Mouse (Mus musculus) midbrain, embryonic 16.5 days (tissue): ENCODE data around the gene Ube2d2b. TPM values are rescaled to one million over a fixed set of nuclear protein-coding genes. Genes with fewer than 3 reads are reported as not detected.

Source experiments
- ATAC-seq: fragments of 200-750 bp; cut with Nextera tagmentation; 2 replicates; pipeline ENCODE4 v1.8.0; 2017; ENCODE audit warnings: moderate TSS enrichment
- H3K27ac ChIP-seq: fragments of 300-500 bp; sonication (generic); 2 replicates; pipeline ENCODE4 v1.5.1; 2014; ENCODE audit warnings: mild to moderate bottlenecking, low read length, mixed read lengths
- H3K27me3 ChIP-seq: fragments of 300-500 bp; sonication (generic); 2 replicates; pipeline ENCODE4 v1.6.1; 2014; ENCODE audit warnings: low read depth, low read length, mixed read lengths; ENCODE audit not compliant: control insufficient read depth, insufficient read depth
- H3K36me3 ChIP-seq: fragments of 300-500 bp; sonication (generic); 2 replicates; pipeline ENCODE4 v1.6.1; 2014; ENCODE audit warnings: mild to moderate bottlenecking, low read length, moderate library complexity, mixed read lengths; ENCODE audit not compliant: control insufficient read depth, insufficient read depth
- H3K4me1 ChIP-seq: fragments of 300-500 bp; sonication (generic); 2 replicates; pipeline ENCODE4 v1.6.1; 2014; ENCODE audit warnings: mild to moderate bottlenecking, low read length, mixed read lengths; ENCODE audit not compliant: control insufficient read depth, insufficient read depth
- H3K4me2 ChIP-seq: fragments of 300-500 bp; sonication (generic); 2 replicates; pipeline ENCODE4 v1.6.1; 2014; ENCODE audit warnings: mild to moderate bottlenecking, low read length, mixed read lengths
- H3K4me3 ChIP-seq: fragments of 300-500 bp; sonication (generic); 2 replicates; pipeline ENCODE4 v1.5.1; 2014; ENCODE audit warnings: low read depth, mild to moderate bottlenecking, low read length, moderate library complexity, mixed read lengths
- H3K9ac ChIP-seq: fragments of 300-500 bp; sonication (generic); 2 replicates; pipeline ENCODE4 v1.6.1; 2014; ENCODE audit warnings: low read depth, low read length, mixed read lengths
- H3K9me3 ChIP-seq: fragments of 300-500 bp; sonication (generic); replicated peaks from 2 replicates; pipeline ENCODE4 v1.6.1; 2014; ENCODE audit warnings: mild to moderate bottlenecking, low read length, mixed read lengths; ENCODE audit not compliant: control insufficient read depth, poor library complexity, severe bottlenecking
- WGBS: fragments of 180-500 bp; shearing (Covaris S2); extraction: QIAGEN DNeasy Blood & Tissue Kit; methylation state at CpG from one replicate; pipeline ENCODE4 v1.1.7; 2014; 5-methylcytosine and 5-hydroxymethylcytosine counted together
- polyA plus RNA-seq: library from polyadenylated mRNA; unstranded; fragments of >200 nt; fragmentation: Nextera tagmentation; extraction: Ambion mirVana; gene quantifications from 2 replicates; pipeline ENCODE4 v1.2.1, GENCODE M21; 2015

Gene Ube2d2b
- polyA plus RNA-seq, 1 experiment from 2014 or later = 0.10 TPM

DNA sequence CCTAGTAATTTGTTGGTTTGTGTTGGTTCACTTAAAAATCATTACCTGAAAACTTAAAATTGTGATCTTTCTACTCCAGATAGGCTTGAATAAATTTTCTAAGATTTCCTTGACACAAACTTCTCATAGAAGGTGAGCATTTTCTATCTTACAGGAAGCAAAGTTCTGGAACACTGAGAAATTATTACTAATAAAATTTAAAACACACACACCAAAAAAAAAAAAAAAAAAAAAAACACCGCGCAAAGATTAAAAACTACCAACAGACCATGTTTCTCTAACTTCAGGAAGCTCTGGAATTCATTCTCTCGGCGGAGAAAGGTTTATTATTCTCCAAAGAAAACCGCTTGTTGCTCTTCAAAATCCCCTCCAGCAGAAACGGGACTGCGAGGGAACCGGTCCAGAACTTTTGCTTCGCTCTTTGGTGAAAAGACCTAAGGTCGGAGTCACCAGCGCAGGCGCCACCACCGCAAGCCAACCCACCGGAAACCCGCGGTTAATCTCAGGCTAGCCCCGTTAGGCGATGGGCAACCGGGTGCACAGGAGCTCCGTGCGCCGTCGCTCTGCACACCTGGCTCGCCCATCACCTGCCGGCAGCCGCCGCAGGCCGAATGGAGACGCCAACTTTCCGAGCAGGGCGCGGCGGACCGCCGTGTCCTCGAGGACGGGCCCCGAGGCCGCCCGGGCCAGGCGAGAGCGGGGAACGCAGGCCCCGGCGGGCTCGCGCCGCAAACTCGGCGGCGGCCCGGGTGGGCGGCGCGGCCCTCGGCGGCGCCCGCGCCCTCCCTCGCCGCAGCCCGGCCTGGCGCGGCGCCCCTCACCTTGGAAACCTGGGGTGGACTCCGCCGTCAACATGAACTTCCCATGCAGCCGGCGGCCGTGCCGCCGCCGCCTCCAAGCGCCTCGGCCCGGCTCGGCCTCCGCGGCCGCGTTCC is 38.3 kb downstream of the Ube2d2b start:
- ATAC-seq = peak; percentile 83
- H3K27me3 ChIP-seq = no peaks in the 10 kb centered on the region

DNA sequence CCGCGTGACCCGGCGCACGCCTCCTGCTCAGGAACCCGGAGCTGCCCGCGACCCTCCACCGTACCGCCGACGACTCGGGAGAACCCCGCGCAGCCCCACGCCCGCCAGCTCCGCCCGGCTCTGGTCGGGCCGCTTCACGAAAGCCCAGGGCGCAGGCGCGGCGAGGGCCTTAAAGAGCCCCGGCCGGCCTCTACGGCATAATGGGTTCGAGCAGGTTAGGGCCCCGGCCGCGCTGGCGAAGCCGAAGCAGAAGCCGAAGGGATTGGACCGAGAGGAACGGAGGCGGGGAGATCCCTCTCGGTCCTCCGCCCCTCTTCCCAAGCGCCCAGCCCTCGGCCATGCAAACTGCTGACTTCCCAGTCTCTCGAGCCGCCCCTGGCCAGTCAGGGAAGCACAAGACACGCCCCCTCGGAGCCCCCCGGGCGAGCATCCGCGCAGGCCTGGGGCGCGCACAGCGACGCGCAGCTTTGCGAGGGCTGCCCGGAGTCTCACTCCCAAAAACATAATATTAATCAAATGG is 39.1 kb downstream of the Ube2d2b start:
- peak overlapping the region; percentile 80 for H3K4me3 ChIP-seq
- under 1% methylated on average over 57 of the region's 58 CpGs for WGBS

More for the DNA sequence above, 38.3 kb downstream of the Ube2d2b start:
- Histone ChIP-seq H3K27ac (peak overlapping the region; percentile 92), H3K36me3 (no peaks in the 10 kb centered on the region), H3K4me3 (peak overlapping the region; percentile 80), H3K4me1 (peaks cover 8% of the 10 kb centered on the region), H3K9ac (peak overlapping the region; percentile 83), H3K9me3 (no peaks in the 10 kb centered on the region), H3K4me2 (peak overlapping the region; percentile 52)
- under 1% methylated on average over 33 of the region's 82 CpGs for WGBS

DNA sequence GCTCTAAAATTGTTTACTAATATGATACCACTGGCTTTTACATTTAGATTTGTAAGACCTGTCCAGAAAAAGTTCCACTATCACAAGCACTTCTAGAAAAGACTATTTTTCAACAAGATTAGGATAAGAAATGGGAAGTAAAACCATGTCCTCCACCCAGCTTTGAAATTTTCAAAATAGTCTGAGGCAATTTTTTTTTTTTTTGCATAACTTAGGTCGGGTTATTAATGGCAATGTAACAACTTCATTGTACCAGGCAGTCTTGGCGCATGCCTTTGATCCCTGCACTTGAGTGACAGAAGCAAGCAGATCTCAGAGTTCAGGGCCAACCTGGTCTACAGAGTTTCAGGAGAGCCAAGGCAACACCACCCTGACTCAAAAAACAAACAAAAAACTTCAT is 39.8 kb downstream of the Ube2d2b start:
- Histone ChIP-seq H3K9me3 (no peaks in the 10 kb centered on the region), H3K27ac (no peak overlapping the region), H3K27me3 (no peaks in the 10 kb centered on the region), H3K36me3 (no peaks in the 10 kb centered on the region), H3K9ac (no peak overlapping the region), H3K4me1 (peaks cover 8% of the 10 kb centered on the region), H3K4me3 (no peak overlapping the region), H3K4me2 (no peak overlapping the region)
- 60% methylated on average over 2 of the region's 2 CpGs for WGBS
- no peak for ATAC-seq

More for the DNA sequence above, 39.1 kb downstream of the Ube2d2b start:
- Histone ChIP-seq H3K9ac (peak overlapping the region; percentile 83), H3K27me3 (no peaks in the 10 kb centered on the region), H3K9me3 (no peaks in the 10 kb centered on the region), H3K36me3 (no peaks in the 10 kb centered on the region), H3K4me1 (peaks cover 8% of the 10 kb centered on the region), H3K27ac (peak overlapping the region; percentile 92), H3K4me2 (peak overlapping the region; percentile 52)
- ATAC-seq = peak; percentile 98

DNA sequence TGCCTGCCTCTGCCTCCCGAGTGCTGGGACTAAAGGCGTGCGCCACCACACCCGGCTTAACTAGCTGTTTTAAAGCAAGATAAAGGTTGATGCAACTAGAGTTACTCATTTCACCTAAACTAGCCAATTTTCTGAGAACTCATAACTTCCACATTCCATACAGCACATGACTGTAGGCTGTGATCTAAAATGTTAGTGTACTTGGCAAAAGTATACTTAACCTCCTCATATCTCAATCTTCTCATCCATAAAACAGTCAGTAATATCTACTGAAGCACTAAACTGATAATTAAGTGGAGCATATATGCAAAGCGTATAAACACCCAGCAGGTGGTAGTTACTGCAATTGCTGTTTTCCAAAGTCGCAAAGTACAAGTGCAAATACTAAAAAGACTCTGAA is 43.4 kb downstream of the Ube2d2b start:
- H3K36me3 ChIP-seq = no peaks in the 10 kb centered on the region
- ATAC-seq = no peak
- no peaks in the 10 kb centered on the region for H3K9me3 ChIP-seq
- WGBS = 88% methylated on average over 6 of the region's 6 CpGs
- no peak overlapping the region for H3K4me2 ChIP-seq
- H3K27me3 ChIP-seq = no peaks in the 10 kb centered on the region
- H3K27ac ChIP-seq = no peak overlapping the region
- H3K4me1 ChIP-seq = no peaks in the 10 kb centered on the region
- no peak overlapping the region for H3K9ac ChIP-seq
- H3K4me3 ChIP-seq = no peak overlapping the region

DNA sequence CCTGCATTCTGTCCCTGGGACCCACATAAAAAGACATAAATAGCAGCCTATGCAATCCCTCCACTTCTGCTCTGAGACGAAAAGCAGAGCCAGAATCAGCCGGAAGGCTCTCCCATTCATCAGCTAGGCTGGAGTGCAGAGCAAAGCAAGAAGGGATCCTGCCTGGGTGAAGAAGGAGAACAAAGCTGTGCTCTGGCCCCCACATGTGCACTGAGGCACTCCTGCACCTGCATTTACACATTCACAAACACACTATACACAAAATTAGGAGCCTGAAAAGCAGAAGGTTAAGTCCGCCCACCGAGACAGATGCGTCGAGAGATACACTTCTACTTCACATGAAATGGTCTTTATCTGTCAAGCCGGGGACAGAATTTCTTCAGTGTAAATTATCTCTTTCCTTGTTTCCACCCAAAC is 44.0 kb downstream of the Ube2d2b start:
- H3K4me1 ChIP-seq = no peaks in the 10 kb centered on the region
- H3K4me2 ChIP-seq = no peak overlapping the region
- 69% methylated on average over 7 of the region's 7 CpGs for WGBS
- no peak overlapping the region for H3K27ac ChIP-seq
- no peaks in the 10 kb centered on the region for H3K27me3 ChIP-seq
- no peak overlapping the region for H3K9ac ChIP-seq
- H3K4me3 ChIP-seq = no peak overlapping the region
- no peak for ATAC-seq
- H3K9me3 ChIP-seq = no peaks in the 10 kb centered on the region
- no peaks in the 10 kb centered on the region for H3K36me3 ChIP-seq

DNA sequence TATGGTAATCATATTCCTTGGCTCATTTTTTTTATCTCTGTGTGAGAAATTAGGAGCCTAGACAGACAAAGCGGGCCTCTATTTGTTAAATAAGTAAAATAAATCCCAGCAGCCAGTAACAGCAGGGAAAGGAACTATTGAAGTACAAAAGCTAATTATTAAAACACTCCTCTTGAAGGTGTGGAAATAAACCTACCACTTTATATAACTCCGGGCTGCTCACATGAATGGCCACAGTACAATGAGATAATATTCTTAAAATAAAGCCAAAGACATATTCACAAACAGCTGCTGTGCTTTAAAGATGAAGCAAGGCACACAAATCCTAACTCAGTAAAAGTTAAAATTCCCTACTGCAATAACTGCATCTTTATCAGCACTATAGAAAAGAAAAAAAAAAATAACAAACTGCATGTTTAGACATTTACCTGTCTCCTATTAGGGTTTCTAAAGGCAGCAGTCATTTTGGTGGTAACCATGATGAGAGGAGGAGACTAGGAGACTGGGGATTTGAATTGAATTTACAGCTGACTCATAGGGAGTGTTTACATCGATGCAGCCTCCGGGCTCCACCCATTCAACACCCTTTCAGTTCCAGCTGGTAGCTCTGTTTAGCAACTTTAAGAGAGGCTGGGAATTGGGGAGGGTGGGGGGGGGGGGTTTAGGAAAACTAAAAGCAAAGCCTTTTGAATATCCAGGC is 44.8 kb downstream of the Ube2d2b start, which contains the start of gene Evi5:
TSS of gene Evi5 (minus strand) at position 547 of the 700 bp plus-strand sequence.
- 47% methylated on average over 4 of the region's 4 CpGs for WGBS
- no peak for ATAC-seq

DNA sequence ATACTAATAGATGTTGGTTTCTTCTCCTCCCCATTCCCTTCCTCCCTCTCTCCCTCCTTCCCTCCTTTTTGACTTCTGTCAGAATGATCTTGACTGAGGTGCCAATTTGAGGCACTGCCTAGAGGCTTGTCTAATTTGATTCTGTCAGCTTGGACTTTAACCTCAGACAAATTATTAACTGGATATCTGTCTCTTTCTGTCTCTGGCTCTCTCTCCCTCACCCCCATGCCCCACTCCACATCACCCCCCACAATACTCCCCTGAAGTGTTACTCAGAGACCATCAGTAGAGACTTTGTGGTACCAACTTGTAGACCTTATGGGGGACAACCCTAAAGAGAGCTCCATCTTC is 45.3 kb downstream of the Ube2d2b start:
- H3K27ac ChIP-seq = no peak overlapping the region
- no peaks in the 10 kb centered on the region for H3K36me3 ChIP-seq
- H3K4me3 ChIP-seq = no peak overlapping the region
- H3K9ac ChIP-seq = no peak overlapping the region
- H3K27me3 ChIP-seq = no peaks in the 10 kb centered on the region
- no peaks in the 10 kb centered on the region for H3K4me1 ChIP-seq
- no peak for ATAC-seq
- no peaks in the 10 kb centered on the region for H3K9me3 ChIP-seq
- no peak overlapping the region for H3K4me2 ChIP-seq

More for the DNA sequence above, 44.8 kb downstream of the Ube2d2b start, which contains the start of gene Evi5:
- H3K36me3 ChIP-seq = no peaks in the 10 kb centered on the region
- H3K4me2 ChIP-seq = no peak within 1 kb of the TSS
- H3K27ac ChIP-seq = no peak within 1 kb of the TSS
- no peaks in the 10 kb centered on the region for H3K27me3 ChIP-seq
- no peak within 1 kb of the TSS for H3K9ac ChIP-seq
- H3K4me3 ChIP-seq = no peak within 1 kb of the TSS
- H3K9me3 ChIP-seq = no peaks in the 10 kb centered on the region
- no peaks in the 10 kb centered on the region for H3K4me1 ChIP-seq

DNA sequence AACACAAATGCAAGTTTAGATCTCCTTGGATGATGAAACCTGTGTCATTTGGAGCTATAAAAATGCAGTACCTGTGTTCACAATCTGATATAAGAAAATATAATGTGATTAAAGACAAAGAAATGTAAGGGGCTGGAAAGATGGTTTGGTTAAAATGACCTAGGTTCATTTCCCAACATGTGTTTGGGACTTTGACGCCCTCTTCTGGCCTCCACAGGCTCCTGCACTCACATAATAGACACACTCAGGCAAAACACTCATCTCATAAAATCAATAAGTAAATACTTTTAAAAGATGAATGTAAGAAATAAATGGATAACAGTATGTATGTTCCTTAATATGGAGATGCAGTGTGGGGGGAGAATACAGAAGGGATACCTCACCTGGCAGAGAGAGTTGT is 47.2 kb downstream of the Ube2d2b start:
- Histone ChIP-seq H3K9me3 (no peaks in the 10 kb centered on the region), H3K4me3 (no peak overlapping the region), H3K27me3 (no peaks in the 10 kb centered on the region), H3K4me2 (no peak overlapping the region), H3K4me1 (no peaks in the 10 kb centered on the region), H3K27ac (no peak overlapping the region), H3K36me3 (no peaks in the 10 kb centered on the region), H3K9ac (no peak overlapping the region)
- ATAC-seq = no peak
- 90% methylated on average over 1 of the region's 1 CpGs for WGBS

DNA sequence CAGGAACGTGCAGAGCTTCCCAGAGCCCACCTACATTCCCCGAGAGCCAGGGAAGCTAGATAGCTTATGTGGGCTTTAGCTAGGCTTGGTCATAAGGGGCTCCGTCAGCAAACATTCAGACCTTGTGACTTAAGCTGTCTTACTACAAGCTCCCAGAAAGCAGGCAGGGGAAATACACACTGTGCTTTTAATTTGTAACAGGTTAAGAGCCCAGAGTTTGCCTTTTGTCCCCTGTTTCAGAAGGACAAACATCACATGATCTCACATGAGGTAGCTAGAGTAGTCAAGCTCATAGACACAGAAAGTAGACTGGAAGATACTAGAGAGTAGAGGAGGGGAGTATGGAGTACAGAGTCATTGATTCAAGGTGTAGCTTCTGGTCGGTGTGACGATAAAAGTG is 50.8 kb downstream of the Ube2d2b start:
- no peak for ATAC-seq
- Histone ChIP-seq H3K9me3 (no peaks in the 10 kb centered on the region), H3K9ac (no peak overlapping the region), H3K4me2 (no peak overlapping the region), H3K4me1 (no peaks in the 10 kb centered on the region), H3K27me3 (no peaks in the 10 kb centered on the region), H3K4me3 (no peak overlapping the region), H3K36me3 (no peaks in the 10 kb centered on the region), H3K27ac (no peak overlapping the region)
- WGBS = 90% methylated on average over 5 of the region's 5 CpGs
